Mouse (Mus musculus) embryonic facial prominence, embryonic 14.5 days (tissue): ENCODE results near the gene Gm364. TPM values are rescaled to one million over a fixed set of nuclear protein-coding genes. Genes with fewer than 3 reads are reported as not detected.

Experiments used
- ATAC-seq: fragments of 200-750 bp; cut with Nextera tagmentation; 2 replicates; pipeline ENCODE4 v1.8.0; 2017; ENCODE audit warnings: low read depth, moderate number of reproducible peaks, moderate TSS enrichment
- DNase-seq: peaks from one replicate; pipeline ENCODE4 v3.0.0-alpha.2; 2015; ENCODE audit warnings: low spot score
- H3K27ac ChIP-seq: fragments of 300-500 bp; sonication (generic); replicated peaks from 2 replicates; pipeline ENCODE4 v1.5.1; 2014; ENCODE audit warnings: low read depth, mild to moderate bottlenecking, low read length, moderate library complexity
- H3K27me3 ChIP-seq: fragments of 300-500 bp; sonication (generic); replicated peaks from 2 replicates; pipeline ENCODE4 v1.6.1; 2014; ENCODE audit warnings: low read length; ENCODE audit not compliant: control insufficient read depth, insufficient read depth
- H3K36me3 ChIP-seq: fragments of 300-500 bp; sonication (generic); 2 replicates; pipeline ENCODE4 v1.6.1; 2014; ENCODE audit warnings: low read length, mixed read lengths; ENCODE audit not compliant: control insufficient read depth, insufficient read depth
- H3K4me1 ChIP-seq: fragments of 300-500 bp; sonication (generic); 2 replicates; pipeline ENCODE4 v1.6.1; 2014; ENCODE audit warnings: antibody characterized with exemption, low read length; ENCODE audit not compliant: control insufficient read depth, insufficient read depth
- H3K4me2 ChIP-seq: fragments of 300-500 bp; sonication (generic); 2 replicates; pipeline ENCODE4 v1.6.1; 2014; ENCODE audit warnings: low read depth, mild to moderate bottlenecking, low read length, moderate library complexity, mixed read lengths
- H3K4me3 ChIP-seq: fragments of 300-500 bp; sonication (generic); 2 replicates; pipeline ENCODE4 v1.5.1; 2014; ENCODE audit warnings: low read depth, mild to moderate bottlenecking, low read length
- H3K9ac ChIP-seq: fragments of 300-500 bp; sonication (generic); 2 replicates; pipeline ENCODE4 v1.6.1; 2014; ENCODE audit warnings: low read depth, mild to moderate bottlenecking, low read length, moderate library complexity, mixed read lengths
- H3K9me3 ChIP-seq: fragments of 300-500 bp; sonication (generic); 2 replicates; pipeline ENCODE4 v1.6.1; 2016; ENCODE audit warnings: low read length; ENCODE audit not compliant: control insufficient read depth
- WGBS: fragments of 180-500 bp; shearing (Covaris S2); extraction: QIAGEN DNeasy Blood & Tissue Kit; methylation state at CpG from one replicate; pipeline ENCODE4 v1.1.7; 2014; 5-methylcytosine and 5-hydroxymethylcytosine counted together
- polyA plus RNA-seq: library from polyadenylated mRNA; unstranded; fragments of >200 nt; fragmentation: Nextera tagmentation; extraction: Ambion mirVana; gene quantifications from 2 replicates; pipeline ENCODE4 v1.2.1, GENCODE M21; 2014

Gm364 gene
- polyA plus RNA-seq, 1 experiment from 2014 or later = not detected

- no peaks in the 10 kb centered on the region for H3K36me3 ChIP-seq
- no peak for DNase-seq
- H3K4me3 ChIP-seq = no peak overlapping the region
- 0 out of 2 replicates have a peak, but pooled peaks cover 3% of the 10 kb centered on the region for H3K27me3 ChIP-seq
- 36% methylated on average over 28 of the region's 28 CpGs for WGBS
- H3K9ac ChIP-seq = no peak overlapping the region
- no peak overlapping the region for H3K4me2 ChIP-seq
- H3K4me1 ChIP-seq = no peaks in the 10 kb centered on the region
- H3K9me3 ChIP-seq = no peaks in the 10 kb centered on the region
- no peak for ATAC-seq
- H3K27ac ChIP-seq = no peak overlapping the region
Observed at GRCm38 (mm10) chrX:57521117-57522095, 112.5 kb downstream of the Gm364 start.

Other genes with a start within 250 kb of the Gm364 start
- gene Cd40lg, start 197.0 kb upstream of the Gm364 start, polyA plus RNA-seq = not detected in 2 replicates
- 24.9 and 25.7 TPM in 2 replicates for gene Arhgef6, start 70.4 kb upstream of the Gm364 start, polyA plus RNA-seq
- gene Rbmx, start 16.1 kb upstream of the Gm364 start, polyA plus RNA-seq = 101 and 122 TPM in 2 replicates
- gene Gpr101, start 94.6 kb downstream of the Gm364 start, polyA plus RNA-seq = not detected in 2 replicates